Mouse (Mus musculus): Measurements from ENCODE around the gene Acp2. TPM values are rescaled to one million over a fixed set of nuclear protein-coding genes. Genes with fewer than 3 reads are reported as not detected.

The Acp2 gene
- polyA plus RNA-seq (2012; rRNA removed; ENCODE audit: low replicate concordance): 43.8 and 53.1 TPM in 2 replicates

GRCm38 (mm10) chr2:91202222-91202971, at the start of gene Acp2, which contains the start of gene Nr1h3:
TSS of gene Acp2 (plus strand) at chr2:91202885.
TSS of gene Nr1h3 (minus strand) at chr2:91202834.

DNA sequence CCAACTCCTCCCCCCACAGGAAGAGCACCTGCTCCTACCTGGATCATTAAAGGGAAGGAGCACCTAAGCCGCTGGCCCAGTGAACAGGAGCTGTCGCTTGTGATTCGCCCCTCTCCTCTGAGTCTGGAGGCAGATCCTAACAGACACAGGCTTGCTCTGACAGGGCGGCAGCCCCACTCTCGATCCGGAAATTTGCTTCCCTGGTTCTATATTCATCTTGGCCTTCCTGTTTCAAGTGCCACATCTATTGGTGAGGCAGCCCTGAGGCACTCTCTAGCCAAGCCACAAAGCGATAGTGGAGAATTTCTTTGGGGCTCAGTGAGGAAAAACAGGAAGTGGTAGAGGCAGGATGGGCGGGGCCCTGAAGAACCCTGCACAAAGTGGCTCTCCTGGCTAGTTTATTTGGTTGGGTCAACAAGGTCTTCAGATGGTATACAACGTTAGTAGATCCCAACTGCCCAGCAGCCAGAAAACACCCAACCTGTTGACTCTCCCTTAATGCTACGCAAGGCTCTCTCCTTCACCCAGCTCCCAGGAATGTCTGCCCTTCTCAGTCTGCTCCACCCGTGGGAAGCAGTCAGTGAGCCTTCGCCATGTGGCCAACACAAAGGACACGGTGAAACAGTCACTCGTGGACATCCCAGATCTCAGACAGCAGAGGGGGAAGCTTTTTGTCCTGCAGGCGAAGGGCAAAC, 18.8 kb upstream of the Acp2 start, which contains the start of gene Madd:
Madd (minus strand) TSS at position 127 of the 695 bp plus-strand sequence.

DNA sequence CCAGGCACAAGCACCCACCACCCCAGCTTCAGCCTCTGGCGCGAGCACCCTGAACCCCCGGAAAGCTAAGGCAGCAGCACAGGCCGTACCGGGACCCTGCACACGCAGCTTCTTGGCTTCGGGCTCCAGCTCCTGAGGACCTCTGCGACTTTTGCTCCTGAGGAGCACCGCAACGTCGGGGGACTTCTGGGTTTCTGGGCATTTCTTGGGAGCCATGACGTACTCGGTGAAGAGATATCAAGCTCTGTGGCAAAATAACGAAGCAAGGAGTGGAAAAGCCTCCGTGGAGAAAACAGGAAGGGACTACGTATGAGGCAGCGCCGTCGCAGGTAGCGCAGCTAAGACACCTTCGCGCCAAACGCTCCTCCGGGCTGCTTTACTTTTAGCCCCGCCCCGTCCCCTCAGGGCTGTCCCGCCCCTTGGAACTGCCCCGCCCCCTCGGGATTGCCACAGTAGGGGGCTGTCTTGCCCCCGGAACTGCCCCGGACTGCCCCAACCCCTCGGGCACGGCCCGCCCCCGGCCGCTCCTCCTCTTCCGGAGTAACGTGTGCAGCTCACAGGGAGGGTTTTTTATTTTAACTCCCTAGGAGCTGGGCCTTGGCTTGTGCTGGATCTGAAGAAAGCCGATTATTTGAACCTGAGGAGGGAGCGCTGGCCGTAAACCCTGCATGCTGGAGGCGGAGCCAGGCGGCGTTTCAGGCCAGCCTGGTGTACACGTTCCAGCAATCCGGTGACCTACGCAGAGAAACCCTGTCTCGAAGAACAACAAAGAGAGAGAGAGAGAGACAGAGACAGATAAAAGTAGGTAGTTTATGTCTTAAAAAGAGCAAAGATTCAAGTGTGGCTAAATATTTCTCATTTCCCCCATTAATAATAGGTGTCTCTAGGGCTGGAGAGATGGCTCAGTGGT, 34.2 kb downstream of the Acp2 start, which contains the start of gene Ddb2:
Ddb2 (minus strand) TSS at position 382 of the 910 bp plus-strand sequence.

GRCm38 (mm10) chr2:91255661-91256150, 53.0 kb downstream of the Acp2 start, which contains the start of gene Pacsin3:
TSS of gene Pacsin3 (plus strand) at chr2:91255954.

Other genes starting within 250 kb of the Acp2 start
- gene Rapsn, start 167.3 kb upstream of the Acp2 start, polyA plus RNA-seq (2012; rRNA removed; ENCODE audit: low replicate concordance): 0.96 and 1.6 TPM in 2 replicates
- 103 and 111 TPM in 2 replicates for gene Psmc3, start 148.9 kb upstream of the Acp2 start, polyA plus RNA-seq (2012; rRNA removed; ENCODE audit: low replicate concordance)
- 93.3 and 95.5 TPM in 2 replicates for gene Slc39a13, start 132.5 kb upstream of the Acp2 start, polyA plus RNA-seq (2012; rRNA removed; ENCODE audit: low replicate concordance)
- gene Spi1, start 120.5 kb upstream of the Acp2 start, polyA plus RNA-seq (2012; rRNA removed; ENCODE audit: low replicate concordance): 43.6 and 58.8 TPM in 2 replicates
- 0.05 and 0.06 TPM in 2 replicates for gene Mybpc3, start 84.7 kb upstream of the Acp2 start, polyA plus RNA-seq (2012; rRNA removed; ENCODE audit: low replicate concordance)
- 10.4 and 13.9 TPM in 2 replicates for gene Madd, start 19.0 kb upstream of the Acp2 start, polyA plus RNA-seq (2012; rRNA removed; ENCODE audit: low replicate concordance)
- 92.7 and 229 TPM in 2 replicates for gene Nr1h3, start 51 bp upstream of the Acp2 start, polyA plus RNA-seq (2012; rRNA removed; ENCODE audit: low replicate concordance)
- gene Ddb2, start 34.1 kb downstream of the Acp2 start, polyA plus RNA-seq (2012; rRNA removed; ENCODE audit: low replicate concordance): 13.4 and 25.6 TPM in 2 replicates
- gene Pacsin3, start 53.1 kb downstream of the Acp2 start, polyA plus RNA-seq (2012; rRNA removed; ENCODE audit: low replicate concordance): 30.3 and 49.8 TPM in 2 replicates
- gene Arfgap2, start 62.1 kb downstream of the Acp2 start, polyA plus RNA-seq (2012; rRNA removed; ENCODE audit: low replicate concordance): 36.4 and 53.7 TPM in 2 replicates
- 16.9 and 33.7 TPM in 2 replicates for gene 1110051M20Rik, start 241.8 kb downstream of the Acp2 start, polyA plus RNA-seq (2012; rRNA removed; ENCODE audit: low replicate concordance)